Mouse (Mus musculus): ENCODE data around the gene Arhgap10. TPM values are rescaled to one million over a fixed set of nuclear protein-coding genes. Genes with fewer than 3 reads are reported as not detected.
A peak's percentile ranks its signal among the peaks of the same experiment; 100 is the strongest.

The Arhgap10 gene
- total and polyA plus RNA-seq, 2 experiments from 2014 or later, result 23.6 to 33.3 TPM

GRCm38 (mm10) chr8:77535026-77535595, 17.4 kb upstream of the Arhgap10 start:
- Histone ChIP-seq H3K9ac (replicated peaks; ENCODE audit: low read depth, low read length) (no peak overlapping the region), H3K27me3 (ENCODE audit: control insufficient read depth, insufficient read depth, low read length) (no peaks in the 10 kb centered on the region), H3K4me1 (ENCODE audit: control insufficient read depth, insufficient read depth) (no peaks in the 10 kb centered on the region), H3K4me3 (ENCODE audit: low read depth, low read length) (no peak overlapping the region), H3K27ac (ENCODE audit: low read depth) (no peak overlapping the region), H3K4me2 (ENCODE audit: low read depth, low read length) (no peak overlapping the region), H3K36me3 (replicated peaks; ENCODE audit: control insufficient read depth, insufficient read depth, low read length) (no peaks in the 10 kb centered on the region), H3K9me3 (replicated peaks; ENCODE audit: control insufficient read depth, low read length) (no peaks in the 10 kb centered on the region)
- WGBS, result 63% methylated on average over 5 of the region's 5 CpGs
- peak; percentile 49 for DNase-seq (ENCODE audit: low spot score)
- TF ChIP-seq EP300 (IDR thresholded peaks at IDR 0.05; ENCODE audit: low read depth) (no peak), CTCF (IDR thresholded peaks at IDR 0.05; ENCODE audit: low read depth) (peak; percentile 79)
- ATAC-seq (ENCODE audit: insufficient read depth, low read depth), result peak; percentile 44; the same call in 1 of the 2 replicates

DNA sequence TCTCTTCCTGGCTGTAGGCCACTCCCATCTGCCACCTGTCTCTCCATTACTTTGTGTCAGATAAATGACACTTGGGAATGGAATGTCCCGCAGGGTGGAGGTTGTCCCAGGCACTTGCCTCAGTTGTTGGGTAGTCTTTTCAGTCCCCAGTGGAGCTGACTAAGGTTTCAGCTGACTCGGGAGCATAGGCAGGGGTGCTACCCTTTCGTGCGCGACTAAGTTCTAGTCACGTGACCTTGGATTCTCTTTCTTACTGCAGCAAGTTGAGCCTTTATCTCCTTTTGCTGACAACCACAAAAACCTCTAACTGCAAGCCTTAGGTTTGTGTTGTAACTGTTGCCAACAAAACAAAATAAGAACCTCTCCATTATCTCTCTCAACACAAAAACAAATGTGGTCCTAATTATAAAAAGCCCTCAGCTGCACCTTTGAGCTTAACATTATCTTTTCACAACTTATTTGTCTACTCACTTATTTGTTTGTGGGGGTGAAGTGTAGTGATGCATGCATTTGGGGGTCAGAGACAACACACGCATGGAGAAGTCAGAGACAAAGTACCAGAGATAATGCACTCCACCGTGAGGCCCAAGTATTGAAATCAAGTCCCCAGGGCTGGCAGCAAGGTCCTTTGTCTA, 16.7 kb upstream of the Arhgap10 start:
- no peaks in the 10 kb centered on the region for H3K27me3 ChIP-seq (ENCODE audit: control insufficient read depth, insufficient read depth, low read length)
- no peak overlapping the region for H3K4me3 ChIP-seq (ENCODE audit: low read depth, low read length)
- ATAC-seq (ENCODE audit: insufficient read depth, low read depth) (no peak), DNase-seq (ENCODE audit: low spot score) (no peak)
- H3K4me1 ChIP-seq (ENCODE audit: control insufficient read depth, insufficient read depth), result no peaks in the 10 kb centered on the region
- H3K4me2 ChIP-seq (ENCODE audit: low read depth, low read length), result no peak overlapping the region
- TF ChIP-seq CTCF (IDR thresholded peaks at IDR 0.05; ENCODE audit: low read depth) (no peak), EP300 (IDR thresholded peaks at IDR 0.05; ENCODE audit: low read depth) (no peak)
- WGBS, result 41% methylated on average over 8 of the region's 8 CpGs
- no peak overlapping the region for H3K9ac ChIP-seq (replicated peaks; ENCODE audit: low read depth, low read length)
- H3K36me3 ChIP-seq (replicated peaks; ENCODE audit: control insufficient read depth, insufficient read depth, low read length), result no peaks in the 10 kb centered on the region
- no peak overlapping the region for H3K27ac ChIP-seq (ENCODE audit: low read depth)
- no peaks in the 10 kb centered on the region for H3K9me3 ChIP-seq (replicated peaks; ENCODE audit: control insufficient read depth, low read length)

- H3K27me3 ChIP-seq (ENCODE audit: control insufficient read depth, insufficient read depth, low read length), result no peaks in the 10 kb centered on the region
- no peak overlapping the region for H3K4me3 ChIP-seq (ENCODE audit: low read depth, low read length)
- no peaks in the 10 kb centered on the region for H3K9me3 ChIP-seq (replicated peaks; ENCODE audit: control insufficient read depth, low read length)
- H3K9ac ChIP-seq (replicated peaks; ENCODE audit: low read depth, low read length), result no peak overlapping the region
- TF ChIP-seq EP300 (IDR thresholded peaks at IDR 0.05; ENCODE audit: low read depth) (no peak), CTCF (IDR thresholded peaks at IDR 0.05; ENCODE audit: low read depth) (no peak)
- 0 out of 2 replicates have a peak, but pooled peaks cover 15% of the 10 kb centered on the region for H3K4me1 ChIP-seq (ENCODE audit: control insufficient read depth, insufficient read depth)
- no peaks in the 10 kb centered on the region for H3K36me3 ChIP-seq (replicated peaks; ENCODE audit: control insufficient read depth, insufficient read depth, low read length)
- no peak overlapping the region for H3K27ac ChIP-seq (ENCODE audit: low read depth)
- ATAC-seq (ENCODE audit: insufficient read depth, low read depth), result no peak
- no peak overlapping the region for H3K4me2 ChIP-seq (ENCODE audit: low read depth, low read length)
- DNase-seq (ENCODE audit: low spot score), result no peak
- 84% methylated on average over 8 of the region's 8 CpGs for WGBS
Observed at GRCm38 (mm10) chr8:77526130-77526529, 8.4 kb upstream of the Arhgap10 start.

- Histone ChIP-seq H3K4me1 (ENCODE audit: control insufficient read depth, insufficient read depth) (0 out of 2 replicates have a peak, but pooled peaks cover 15% of the 10 kb centered on the region), H3K4me2 (ENCODE audit: low read depth, low read length) (no peak overlapping the region), H3K4me3 (ENCODE audit: low read depth, low read length) (no peak overlapping the region), H3K9ac (replicated peaks; ENCODE audit: low read depth, low read length) (no peak overlapping the region), H3K27ac (ENCODE audit: low read depth) (no peak overlapping the region), H3K36me3 (replicated peaks; ENCODE audit: control insufficient read depth, insufficient read depth, low read length) (no peaks in the 10 kb centered on the region), H3K9me3 (replicated peaks; ENCODE audit: control insufficient read depth, low read length) (no peaks in the 10 kb centered on the region), H3K27me3 (ENCODE audit: control insufficient read depth, insufficient read depth, low read length) (no peaks in the 10 kb centered on the region)
- no peak for ATAC-seq (ENCODE audit: insufficient read depth, low read depth)
- no peak for DNase-seq (ENCODE audit: low spot score)
- WGBS, result 89% methylated on average over 2 of the region's 2 CpGs
- no peak; the same call in 1 of the 2 replicates for TF ChIP-seq CTCF (IDR thresholded peaks at IDR 0.05; ENCODE audit: low read depth)
- no peak for TF ChIP-seq EP300 (IDR thresholded peaks at IDR 0.05; ENCODE audit: low read depth)
Observed at GRCm38 (mm10) chr8:77524906-77525305, 7.2 kb upstream of the Arhgap10 start.

DNA sequence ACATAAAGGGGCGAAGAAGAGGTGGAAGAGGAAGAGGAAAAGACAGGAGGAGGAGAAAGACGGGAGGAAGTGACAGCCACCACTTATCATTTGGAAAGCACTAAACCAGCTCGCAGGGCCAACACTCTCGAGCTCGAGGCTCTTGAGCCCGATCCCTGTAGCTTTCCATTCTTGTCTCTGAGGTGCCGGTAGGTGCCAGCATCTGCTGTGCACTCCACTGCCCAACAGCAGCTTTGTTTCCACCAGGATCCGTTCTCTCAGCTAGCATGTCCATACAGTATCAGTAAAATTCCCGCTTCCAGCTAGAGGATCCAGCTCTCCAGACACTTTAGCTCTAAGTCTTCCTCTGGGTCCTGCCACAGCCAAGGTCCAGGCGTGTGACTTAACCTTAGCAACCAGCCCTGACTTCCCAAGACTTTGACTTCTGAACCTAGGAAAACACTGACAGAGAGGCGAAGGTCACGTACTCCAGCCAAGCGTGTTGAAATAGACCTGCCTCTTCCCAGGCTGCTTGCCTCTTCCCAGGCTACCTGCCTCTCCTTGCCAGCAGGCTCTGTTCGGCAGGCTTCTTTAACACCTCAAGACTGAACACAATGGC, 6.4 kb upstream of the Arhgap10 start:
- 33% methylated on average over 14 of the region's 14 CpGs for WGBS

More for the DNA sequence above, 6.4 kb upstream of the Arhgap10 start:
- Histone ChIP-seq H3K4me1 (ENCODE audit: control insufficient read depth, insufficient read depth) (0 out of 2 replicates have a peak, but pooled peaks cover 15% of the 10 kb centered on the region), H3K4me2 (ENCODE audit: low read depth, low read length) (peak overlapping the region; percentile 38), H3K9ac (replicated peaks; ENCODE audit: low read depth, low read length) (no peak overlapping the region; the same call in 1 of the 2 replicates), H3K4me3 (ENCODE audit: low read depth, low read length) (no peak overlapping the region), H3K9me3 (replicated peaks; ENCODE audit: control insufficient read depth, low read length) (no peaks in the 10 kb centered on the region), H3K27ac (ENCODE audit: low read depth) (peak overlapping the region; percentile 64), H3K36me3 (replicated peaks; ENCODE audit: control insufficient read depth, insufficient read depth, low read length) (no peaks in the 10 kb centered on the region), H3K27me3 (ENCODE audit: control insufficient read depth, insufficient read depth, low read length) (no peaks in the 10 kb centered on the region)
- DNase-seq (ENCODE audit: low spot score) (peak; percentile 44), ATAC-seq (ENCODE audit: insufficient read depth, low read depth) (peak; percentile 49; the same call in 1 of the 2 replicates)
- TF ChIP-seq EP300 (IDR thresholded peaks at IDR 0.05; ENCODE audit: low read depth), result no peak
- peak; percentile 17; the same call in 1 of the 2 replicates for TF ChIP-seq CTCF (IDR thresholded peaks at IDR 0.05; ENCODE audit: low read depth)

All from heart, postnatal 0 days (tissue).